Mouse (Mus musculus) T-helper 1 cell (primary cell): Measurements from ENCODE around the gene Itgae.

ENCODE experiments used
- in situ Hi-C: fragments of 300-600 bp; cut with MboI, MseI; formaldehyde crosslinking; loops from one replicate; pipeline ENCODE4 v1.15.1; 2025; ENCODE audit warnings: high pct_unique_total_duplicates

The Itgae gene

DNA sequence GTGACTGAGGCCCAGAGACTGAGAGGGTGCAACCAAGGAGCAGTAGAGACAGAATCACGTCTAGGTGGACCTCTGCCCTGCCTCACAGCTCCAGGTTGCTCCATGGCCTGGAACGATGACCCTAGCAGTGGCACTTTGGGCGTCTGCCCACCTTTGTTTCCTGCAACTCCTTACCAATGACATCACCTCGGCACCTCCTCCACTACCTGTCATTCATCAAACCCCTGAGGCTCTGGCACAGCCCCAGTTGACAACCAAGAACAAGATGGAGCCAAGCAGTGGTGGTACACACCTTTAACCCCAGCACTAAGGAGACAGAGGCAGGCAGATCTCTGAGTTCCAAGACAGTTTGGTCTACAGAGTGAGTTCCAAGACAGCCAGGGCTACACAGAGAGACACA is 1.7 kb downstream of the Itgae start:
- in situ Hi-C loops: no loop called here

DNA sequence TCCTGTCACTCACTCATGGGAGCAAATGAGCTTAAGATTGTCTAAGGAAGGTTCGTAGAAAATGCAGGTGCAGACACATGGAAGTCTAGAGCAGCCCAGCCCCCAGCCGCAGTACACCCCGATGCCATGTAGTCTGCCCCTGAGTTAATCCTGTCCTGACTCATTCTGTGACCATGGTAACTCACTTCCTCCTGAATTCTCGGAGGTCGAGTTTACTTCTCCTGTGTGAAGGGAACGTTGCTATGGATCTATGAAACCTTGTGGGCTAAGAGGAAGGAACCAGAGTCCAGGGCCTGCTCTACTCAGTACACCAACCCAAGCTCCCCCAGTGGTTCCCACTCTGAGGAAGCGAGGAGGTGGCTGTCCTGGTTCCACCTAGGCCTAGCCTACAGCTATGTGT is 2.5 kb downstream of the Itgae start:
- in situ Hi-C loops: no loop called here

DNA sequence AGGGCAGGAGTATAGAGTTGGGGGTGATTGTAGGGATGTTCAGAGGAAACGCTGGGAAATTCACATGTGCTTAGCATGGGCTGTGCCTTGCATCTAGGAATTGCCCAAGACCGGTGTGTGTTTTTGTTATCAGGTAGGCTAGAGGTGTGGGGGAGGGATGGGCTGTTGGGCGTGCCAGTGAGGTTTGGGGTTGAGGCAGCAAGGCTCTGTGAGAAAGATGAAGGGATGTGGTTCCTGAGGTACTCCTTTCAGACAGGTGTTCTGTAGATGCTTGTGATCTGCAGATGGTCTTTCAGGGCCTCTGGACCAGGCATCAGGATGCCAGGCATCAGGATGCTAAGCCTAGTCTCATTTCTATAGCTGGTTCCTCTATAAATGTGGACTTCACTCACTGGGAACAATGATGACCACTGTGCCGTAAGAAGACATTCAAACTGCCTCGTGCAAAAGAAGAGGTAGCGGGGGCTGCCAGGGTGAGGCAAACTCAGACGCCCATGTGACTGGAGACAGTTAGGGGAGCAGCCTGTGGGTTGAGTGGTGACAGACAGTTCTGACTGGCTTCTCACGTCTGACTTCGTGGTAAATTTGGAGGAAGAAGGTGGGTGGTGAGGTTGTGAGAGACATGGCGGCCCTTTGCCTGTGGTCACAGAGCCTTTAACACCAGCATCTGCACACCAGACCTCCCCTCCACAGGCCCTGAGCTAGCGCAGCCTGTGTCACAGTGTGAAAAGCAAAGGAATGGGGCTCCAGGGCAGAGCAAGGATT is 4.0 kb downstream of the Itgae start:
- in situ Hi-C loops: no loop called here

GRCm38 (mm10) chr11:73098860-73099259 is 8.5 kb downstream of the Itgae start:
- in situ Hi-C loops: no loop called here

DNA sequence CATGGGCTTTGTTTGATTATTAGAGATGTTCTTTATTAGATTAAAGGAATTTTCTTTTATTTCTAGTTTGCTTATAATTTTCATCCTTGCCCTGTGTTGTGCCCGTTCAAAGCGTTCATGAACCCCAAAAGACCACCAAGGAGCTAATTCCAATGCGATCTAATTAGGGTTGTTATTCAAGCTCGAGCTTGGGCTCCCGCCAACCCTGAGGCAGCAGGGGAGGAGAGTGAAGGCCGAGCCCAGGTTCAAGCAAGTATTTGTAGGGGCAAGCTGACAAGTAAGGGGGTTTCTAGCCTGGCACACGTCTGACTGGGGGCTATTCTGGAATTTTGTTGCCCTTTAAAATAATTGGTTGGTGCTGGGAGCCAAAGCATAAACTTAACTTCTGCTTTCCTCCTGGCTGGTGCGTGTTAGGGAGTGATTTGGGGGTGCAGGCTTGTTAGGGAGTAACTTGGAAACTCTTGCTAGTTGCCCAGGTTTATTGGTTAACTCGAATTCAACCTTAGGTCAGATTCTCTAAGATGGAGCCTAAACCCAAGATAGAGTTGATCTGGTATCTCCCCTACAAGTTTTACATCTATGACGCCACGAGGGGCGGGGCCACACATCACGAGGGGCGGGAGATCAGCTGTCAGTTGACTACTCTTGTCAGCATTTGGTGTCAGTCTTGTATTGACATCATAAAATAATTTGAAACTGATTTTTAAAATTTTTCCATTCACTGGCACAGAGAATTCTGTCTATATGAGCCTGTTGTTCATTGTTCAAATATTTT is 9.8 kb downstream of the Itgae start:
- in situ Hi-C loops: no loop called here

DNA sequence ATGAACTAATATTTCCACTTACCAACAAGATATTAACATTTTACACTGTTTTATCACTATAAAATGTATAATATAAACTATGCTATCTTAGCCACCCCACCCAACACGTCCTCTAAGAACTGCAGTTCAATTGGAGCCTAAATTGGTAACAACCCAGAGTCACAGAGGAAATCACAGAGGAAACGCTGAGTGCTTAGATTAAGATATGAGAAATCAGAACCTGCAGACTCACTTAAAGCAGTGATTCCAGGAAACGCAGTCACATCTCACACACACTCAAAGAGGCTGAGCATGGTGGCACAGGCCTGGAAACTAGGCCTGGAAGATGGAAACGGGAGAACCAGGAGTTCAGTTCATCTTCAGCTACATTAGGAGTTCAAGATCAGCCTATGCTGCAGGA is 10.9 kb downstream of the Itgae start:
- in situ Hi-C loops: no loop called here

- in situ Hi-C loops: loop anchor here (5.0 kb wide), 2 partner anchors 38 to 93 kb away; no protein-coding TSS in a partner anchor
These were observed 14.9 kb downstream of the Itgae start for GRCm38 (mm10) chr11:73105246-73105645.

DNA sequence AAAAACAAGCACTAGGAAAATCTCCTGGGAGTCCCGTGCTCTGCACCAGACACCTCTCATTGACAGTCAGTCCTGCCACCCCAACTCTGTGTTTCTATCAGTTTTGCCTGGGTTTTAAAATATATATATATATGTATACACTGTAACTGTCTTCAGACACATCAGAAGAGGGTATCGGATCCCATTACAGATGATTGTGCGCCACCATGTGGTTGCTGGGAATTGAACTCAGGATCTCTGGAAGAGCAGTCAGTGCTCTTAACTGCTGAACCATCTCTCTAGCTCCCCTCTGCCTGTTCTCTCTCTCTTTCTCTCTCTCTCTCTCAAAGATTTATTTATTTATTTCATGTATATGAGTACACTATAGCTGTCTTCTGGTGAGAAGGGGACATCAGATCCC is 17.0 kb downstream of the Itgae start:
- in situ Hi-C loops: loop anchor here (5.0 kb wide), 2 partner anchors 40 to 95 kb away; no protein-coding TSS in a partner anchor

DNA sequence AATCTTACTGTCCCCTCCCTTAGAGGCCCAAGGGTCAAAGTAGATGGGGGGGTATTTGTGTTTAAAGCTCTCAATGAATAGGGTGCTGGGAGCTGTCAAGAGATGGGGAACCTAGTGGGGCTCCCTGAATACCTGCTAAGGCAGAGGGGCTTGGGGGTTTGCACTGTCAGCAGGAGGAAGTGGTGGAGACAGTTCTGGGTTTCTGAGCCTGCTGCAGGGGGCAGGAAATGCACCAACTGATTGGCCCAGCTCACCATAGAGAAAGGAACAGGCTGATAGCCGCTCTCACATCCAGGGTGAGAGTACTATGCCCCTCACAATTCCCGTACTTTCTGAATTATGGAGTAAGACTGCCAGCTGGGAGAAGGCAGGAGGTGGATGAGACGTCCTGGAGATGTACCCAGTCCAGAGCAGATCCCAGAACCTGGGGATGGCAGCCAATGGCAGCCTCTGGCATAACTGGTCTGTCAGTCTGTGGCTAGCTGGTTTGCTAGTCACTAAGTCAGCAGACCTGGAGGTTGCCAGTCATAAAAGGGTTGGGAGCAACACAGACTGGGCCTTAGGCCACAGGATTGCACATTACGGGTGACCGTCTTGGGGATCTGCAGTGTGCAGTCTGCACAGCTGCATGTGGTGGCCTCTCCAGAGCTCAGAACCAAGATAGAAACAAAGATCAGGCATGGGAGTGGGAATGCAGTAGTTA is 18.0 kb downstream of the Itgae start:
- in situ Hi-C loops: loop anchor here (5.0 kb wide), 2 partner anchors 41 to 96 kb away; no protein-coding TSS in a partner anchor

- in situ Hi-C loops: loop anchor here (5.0 kb wide), 2 partner anchors 42 to 97 kb away; no protein-coding TSS in a partner anchor
These were observed 18.7 kb downstream of the Itgae start for GRCm38 (mm10) chr11:73108898-73109625.

DNA sequence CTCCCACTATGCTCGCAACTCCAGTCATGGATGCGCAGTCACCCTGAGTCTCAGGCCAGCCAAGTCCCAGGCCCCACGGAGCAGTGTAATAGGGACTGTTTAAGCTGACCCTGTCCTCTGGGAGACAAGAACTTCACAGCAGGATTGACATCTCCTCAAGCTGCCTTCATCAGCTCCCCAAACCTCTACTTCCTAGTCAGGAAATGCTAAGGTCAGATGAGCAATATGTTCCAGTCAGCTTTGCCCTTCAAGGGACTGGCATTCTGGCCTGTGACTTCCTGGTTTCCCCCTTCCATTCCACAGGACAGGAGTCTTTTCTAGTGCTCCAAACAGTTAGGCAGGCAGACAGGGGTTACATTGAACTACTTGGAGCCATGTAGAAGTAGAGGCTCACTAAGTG is 19.6 kb downstream of the Itgae start:
- in situ Hi-C loops: loop anchor here (5.0 kb wide), 2 partner anchors 43 to 98 kb away; no protein-coding TSS in a partner anchor

GRCm38 (mm10) chr11:73111414-73111813 is 21.0 kb downstream of the Itgae start:
- in situ Hi-C loops: no loop called here

GRCm38 (mm10) chr11:73126495-73126894 is 36.1 kb downstream of the Itgae start:
- in situ Hi-C loops: loop anchor here (5.0 kb wide), 1 partner anchor 54 kb away; no protein-coding TSS in a partner anchor

GRCm38 (mm10) chr11:73131020-73131419 is 40.6 kb downstream of the Itgae start:
- in situ Hi-C loops: no loop called here

- in situ Hi-C loops: no loop called here
These were observed 42.6 kb downstream of the Itgae start for GRCm38 (mm10) chr11:73132999-73133398.

DNA sequence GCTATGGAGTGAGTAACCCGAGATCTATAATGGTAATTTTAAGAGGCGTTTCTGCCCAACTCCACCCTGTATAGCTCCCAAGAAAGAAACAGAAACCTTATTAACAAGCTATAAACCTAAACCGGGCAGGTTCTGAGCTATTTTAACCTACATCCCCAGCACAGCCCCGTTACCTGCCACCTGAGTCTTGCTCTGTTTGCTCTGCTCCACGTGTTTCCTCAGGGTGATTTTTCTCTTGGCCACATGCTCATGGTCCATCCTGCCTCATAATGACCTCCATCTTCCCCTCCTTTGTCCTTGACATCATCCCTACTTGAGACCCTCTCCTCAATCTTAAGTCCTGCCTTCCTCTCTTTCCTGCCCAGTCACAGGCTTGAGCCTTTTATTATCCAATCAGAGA is 43.8 kb downstream of the Itgae start:
- in situ Hi-C loops: no loop called here

DNA sequence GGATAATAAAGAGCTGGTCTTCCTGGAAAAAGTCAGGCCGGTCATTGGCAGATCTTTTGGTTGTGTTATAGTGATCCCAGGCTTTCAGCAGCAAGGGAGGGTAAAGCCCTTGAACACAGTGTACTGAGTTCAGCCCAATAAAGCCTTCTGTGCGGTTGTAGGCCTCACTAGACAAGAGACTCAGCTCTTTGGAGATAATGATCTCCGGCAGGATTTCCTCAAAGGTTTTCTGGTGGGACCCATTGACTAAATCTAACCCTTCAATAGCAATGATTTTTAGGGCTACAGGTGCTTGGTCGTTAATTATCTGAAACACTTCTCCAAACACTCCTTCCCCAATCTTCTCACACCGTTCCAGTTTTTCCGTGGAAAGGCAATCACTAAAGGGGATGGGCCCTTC is 46.2 kb downstream of the Itgae start:
- in situ Hi-C loops: no loop called here

- in situ Hi-C loops: no loop called here
These were observed 46.7 kb downstream of the Itgae start for GRCm38 (mm10) chr11:73137116-73137515.

- in situ Hi-C loops: no loop called here
These were observed 47.5 kb downstream of the Itgae start, which contains the start of gene Haspin for GRCm38 (mm10) chr11:73137591-73138501. Gene Haspin, minus strand, starts transcription at chr11:73138294.

- in situ Hi-C loops: loop anchor here (5.0 to 10.0 kb wide), 2 partner anchors 1233 to 1559 kb away; no protein-coding TSS in a partner anchor
These were observed 53.9 kb downstream of the Itgae start for GRCm38 (mm10) chr11:73144261-73144681.
